Mouse (Mus musculus) mesoderm, embryonic 11.5 days (tissue): ENCODE measurements around the gene Grid2.

ENCODE experiments used
- DNase-seq: peaks from one replicate; pipeline ENCODE4 v3.0.0-alpha.2; 2012; ENCODE audit warnings: low read depth, low spot score

Gene Grid2

GRCm38 (mm10) chr6:64313132-64313531 is 1057.5 kb downstream of the Grid2 start:
- DNase-seq = no peak

GRCm38 (mm10) chr6:64326936-64327335 is 1071.3 kb downstream of the Grid2 start:
- DNase-seq = no peak

GRCm38 (mm10) chr6:64327876-64328275 is 1072.2 kb downstream of the Grid2 start:
- peak; percentile 5 for DNase-seq

GRCm38 (mm10) chr6:64398413-64399098 is 1142.9 kb downstream of the Grid2 start:
- DNase-seq = no peak

- DNase-seq = no peak
These were observed 1172.0 kb downstream of the Grid2 start for GRCm38 (mm10) chr6:64427658-64428057.

GRCm38 (mm10) chr6:64428898-64429297 is 1173.2 kb downstream of the Grid2 start:
- DNase-seq = no peak

- no peak for DNase-seq
These were observed 1192.5 kb downstream of the Grid2 start for GRCm38 (mm10) chr6:64448127-64448526.

GRCm38 (mm10) chr6:64448864-64449355 is 1193.2 kb downstream of the Grid2 start:
- peak; percentile 17 for DNase-seq

- no peak for DNase-seq
These were observed 1195.1 kb downstream of the Grid2 start for GRCm38 (mm10) chr6:64450770-64451169.

- no peak for DNase-seq
These were observed 1224.2 kb downstream of the Grid2 start for GRCm38 (mm10) chr6:64479884-64480283.

GRCm38 (mm10) chr6:64480592-64480991 is 1224.9 kb downstream of the Grid2 start:
- no peak for DNase-seq

- no peak for DNase-seq
These were observed 1234.8 kb downstream of the Grid2 start for GRCm38 (mm10) chr6:64490313-64491067.

GRCm38 (mm10) chr6:64504394-64504793 is 1248.7 kb downstream of the Grid2 start:
- no peak for DNase-seq

GRCm38 (mm10) chr6:64542168-64542567 is 1286.5 kb downstream of the Grid2 start:
- no peak for DNase-seq

- DNase-seq = no peak
These were observed 1298.0 kb downstream of the Grid2 start for GRCm38 (mm10) chr6:64553645-64554044.

- DNase-seq = no peak
These were observed 1299.5 kb downstream of the Grid2 start for GRCm38 (mm10) chr6:64555220-64555619.

GRCm38 (mm10) chr6:64568599-64568998 is 1312.9 kb downstream of the Grid2 start:
- DNase-seq = peak; percentile 12

GRCm38 (mm10) chr6:64581338-64581737 is 1325.7 kb downstream of the Grid2 start:
- no peak for DNase-seq

GRCm38 (mm10) chr6:64588487-64589205 is 1333.0 kb downstream of the Grid2 start:
- no peak for DNase-seq

- DNase-seq = no peak
These were observed 1340.6 kb downstream of the Grid2 start for GRCm38 (mm10) chr6:64596261-64596660.

GRCm38 (mm10) chr6:64596835-64597234 is 1341.2 kb downstream of the Grid2 start:
- peak; percentile 45 for DNase-seq

GRCm38 (mm10) chr6:64598144-64598561 is 1342.5 kb downstream of the Grid2 start:
- DNase-seq = peak; percentile 64
